Mouse (Mus musculus) embryonic facial prominence, embryonic 11.5 days (tissue): ENCODE data around the gene Sorcs2. TPM values are rescaled to one million over a fixed set of nuclear protein-coding genes. Genes with fewer than 3 reads are reported as not detected.

Experiments used
- ATAC-seq: fragments of 200-750 bp; cut with Nextera tagmentation; replicated peaks from 2 replicates; pipeline ENCODE4 v1.8.0; 2017; ENCODE audit warnings: low read depth; ENCODE audit not compliant: insufficient number of reproducible peaks, low FRiP score, low TSS enrichment
- DNase-seq: peaks from one replicate; pipeline ENCODE4 v3.0.0-alpha.2; 2015; ENCODE audit warnings: low spot score
- H3K27ac ChIP-seq: fragments of 300-500 bp; sonication (generic); replicated peaks from 2 replicates; pipeline ENCODE4 v1.5.1; 2014; ENCODE audit warnings: mild to moderate bottlenecking, low read depth, low read length, control low read depth
- H3K27me3 ChIP-seq: fragments of 300-500 bp; sonication (generic); 2 replicates; pipeline ENCODE4 v1.6.1; 2014; ENCODE audit warnings: mild to moderate bottlenecking, low read length, moderate library complexity, mixed read lengths; ENCODE audit not compliant: control insufficient read depth, insufficient read depth
- H3K36me3 ChIP-seq: fragments of 300-500 bp; sonication (generic); replicated peaks from 2 replicates; pipeline ENCODE4 v1.6.1; 2014; ENCODE audit warnings: low read depth, mild to moderate bottlenecking, low read length, moderate library complexity, mixed read lengths; ENCODE audit not compliant: control insufficient read depth, insufficient read depth
- H3K4me1 ChIP-seq: fragments of 300-500 bp; sonication (generic); 2 replicates; pipeline ENCODE4 v1.6.1; 2014; ENCODE audit warnings: low read length, mixed read lengths; ENCODE audit not compliant: control insufficient read depth, insufficient read depth
- H3K4me2 ChIP-seq: fragments of 300-500 bp; sonication (generic); 2 replicates; pipeline ENCODE4 v1.6.1; 2014; ENCODE audit warnings: low read depth, mild to moderate bottlenecking, control low read depth, low read length, moderate library complexity
- H3K4me3 ChIP-seq: fragments of 300-500 bp; sonication (generic); 2 replicates; pipeline ENCODE4 v1.5.1; 2014; ENCODE audit warnings: low read depth, low read length, control low read depth
- H3K9ac ChIP-seq: fragments of 300-500 bp; sonication (generic); replicated peaks from 2 replicates; pipeline ENCODE4 v1.6.1; 2014; ENCODE audit warnings: mild to moderate bottlenecking, control low read depth, low read length
- H3K9me3 ChIP-seq: fragments of 300-500 bp; sonication (generic); replicated peaks from 2 replicates; pipeline ENCODE4 v1.6.1; 2016; ENCODE audit warnings: mild to moderate bottlenecking, low read length, inconsistent platforms, mixed read lengths; ENCODE audit not compliant: control insufficient read depth
- WGBS: fragments of 180-500 bp; shearing (Covaris S2); extraction: QIAGEN DNeasy Blood & Tissue Kit; methylation state at CpG from one replicate; pipeline ENCODE4 v1.1.7; 2014; 5-methylcytosine and 5-hydroxymethylcytosine counted together
- polyA plus RNA-seq: library from polyadenylated mRNA; unstranded; fragments of >200 nt; fragmentation: Nextera tagmentation; extraction: Ambion mirVana; gene quantifications from 2 replicates; pipeline ENCODE4 v1.2.1, GENCODE M21; 2014

Sorcs2 gene
- polyA plus RNA-seq, 1 experiment from 2014 or later, result 4.6 TPM

DNA sequence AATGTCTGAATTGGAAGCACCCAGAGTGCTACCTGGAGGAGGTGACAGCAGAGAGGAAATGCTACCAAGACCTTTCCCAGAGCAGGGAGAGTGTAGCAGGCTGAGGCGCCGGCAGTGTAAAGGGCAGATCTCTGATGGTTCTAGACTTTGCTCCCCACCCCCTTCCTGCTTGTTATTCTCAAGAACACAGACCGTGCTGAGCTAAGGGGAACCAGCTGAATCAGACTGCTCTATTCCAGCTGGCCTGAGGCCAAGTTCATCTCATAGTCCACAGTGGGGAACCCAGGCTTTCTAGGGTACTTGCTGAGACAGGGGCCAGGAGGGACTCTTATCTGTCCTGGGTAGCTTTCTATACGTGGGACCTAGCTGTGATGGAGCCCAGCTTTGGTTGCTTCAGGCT, 298.3 kb downstream of the Sorcs2 start:
- ATAC-seq, result no peak
- H3K36me3 ChIP-seq, result no peaks in the 10 kb centered on the region
- no peaks in the 10 kb centered on the region for H3K4me1 ChIP-seq
- H3K4me3 ChIP-seq, result no peak overlapping the region
- no peak for DNase-seq
- H3K27ac ChIP-seq, result no peak overlapping the region
- H3K4me2 ChIP-seq, result no peak overlapping the region
- no peaks in the 10 kb centered on the region for H3K27me3 ChIP-seq
- no peaks in the 10 kb centered on the region for H3K9me3 ChIP-seq
- 76% methylated on average over 4 of the region's 4 CpGs for WGBS
- H3K9ac ChIP-seq, result no peak overlapping the region

- Histone ChIP-seq H3K4me3 (no peak overlapping the region), H3K4me1 (no peaks in the 10 kb centered on the region), H3K27me3 (no peaks in the 10 kb centered on the region), H3K27ac (no peak overlapping the region), H3K36me3 (no peaks in the 10 kb centered on the region), H3K4me2 (no peak overlapping the region), H3K9ac (no peak overlapping the region), H3K9me3 (no peaks in the 10 kb centered on the region)
- no peak for ATAC-seq
- DNase-seq, result no peak
- WGBS, result 76% methylated on average over 8 of the region's 8 CpGs
These were observed 301.9 kb downstream of the Sorcs2 start for GRCm38 (mm10) chr5:36096046-36096445.

DNA sequence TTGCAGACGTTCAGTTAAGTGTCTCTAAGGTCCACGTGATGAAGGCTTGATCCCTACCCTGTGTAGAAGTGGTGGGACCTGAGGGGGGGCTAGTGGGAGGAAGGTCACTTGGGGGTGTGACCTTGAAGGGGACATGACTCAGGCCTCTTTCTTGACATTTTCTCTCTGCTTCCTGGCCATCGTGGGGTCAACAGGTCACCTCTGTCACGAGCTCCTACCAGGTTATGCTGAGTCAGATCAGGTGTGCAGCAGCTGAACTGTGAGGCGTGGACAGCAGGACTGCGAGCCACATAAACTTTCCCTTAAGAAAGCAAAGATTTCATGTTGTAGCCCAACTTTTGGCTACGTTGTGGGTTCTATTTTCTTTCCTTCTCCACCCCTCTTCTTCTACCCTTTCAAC, 307.9 kb downstream of the Sorcs2 start:
- Histone ChIP-seq H3K4me2 (no peak overlapping the region), H3K27me3 (no peaks in the 10 kb centered on the region), H3K27ac (no peak overlapping the region), H3K9me3 (no peaks in the 10 kb centered on the region), H3K9ac (no peak overlapping the region), H3K4me1 (no peaks in the 10 kb centered on the region), H3K36me3 (no peaks in the 10 kb centered on the region), H3K4me3 (no peak overlapping the region)
- ATAC-seq (no peak), DNase-seq (no peak)
- WGBS, result 73% methylated on average over 7 of the region's 7 CpGs

DNA sequence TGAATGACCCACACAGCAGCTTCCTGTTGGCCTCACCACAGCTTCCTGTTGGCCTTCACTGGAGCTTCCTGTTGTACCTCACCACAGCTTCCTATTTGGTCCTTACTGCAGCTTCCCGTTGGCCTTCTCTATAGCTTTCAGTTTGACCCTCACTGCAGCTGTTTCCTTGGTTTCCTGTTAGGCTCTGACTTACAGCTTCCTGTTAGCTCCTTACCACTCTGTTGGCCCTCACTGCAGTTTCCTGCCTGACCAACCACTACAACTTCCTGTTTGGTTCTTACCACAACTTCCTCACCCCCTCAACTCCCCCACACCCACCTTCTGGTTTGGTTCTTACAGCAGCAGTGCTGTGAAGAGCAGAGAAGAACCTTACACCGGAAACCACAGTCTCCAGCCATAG, 308.7 kb downstream of the Sorcs2 start:
- H3K9me3 ChIP-seq, result no peaks in the 10 kb centered on the region
- H3K27ac ChIP-seq, result no peak overlapping the region
- H3K27me3 ChIP-seq, result no peaks in the 10 kb centered on the region
- H3K4me2 ChIP-seq, result no peak overlapping the region
- DNase-seq (no peak), ATAC-seq (no peak)
- no peak overlapping the region for H3K4me3 ChIP-seq
- H3K36me3 ChIP-seq, result no peaks in the 10 kb centered on the region
- H3K9ac ChIP-seq, result no peak overlapping the region
- no peaks in the 10 kb centered on the region for H3K4me1 ChIP-seq
- WGBS, result 63% methylated on average over 2 of the region's 2 CpGs

- Histone ChIP-seq H3K4me2 (no peak overlapping the region), H3K27me3 (no peaks in the 10 kb centered on the region), H3K4me3 (no peak overlapping the region), H3K9me3 (no peaks in the 10 kb centered on the region), H3K27ac (no peak overlapping the region), H3K9ac (no peak overlapping the region), H3K4me1 (no peaks in the 10 kb centered on the region), H3K36me3 (no peaks in the 10 kb centered on the region)
- DNase-seq (no peak), ATAC-seq (no peak)
- WGBS, result 78% methylated on average over 5 of the region's 5 CpGs
These were observed 311.0 kb downstream of the Sorcs2 start for GRCm38 (mm10) chr5:36086931-36087330.

- Histone ChIP-seq H3K27me3 (no peaks in the 10 kb centered on the region), H3K27ac (no peak overlapping the region), H3K9ac (no peak overlapping the region), H3K4me3 (no peak overlapping the region), H3K4me2 (no peak overlapping the region), H3K4me1 (no peaks in the 10 kb centered on the region), H3K9me3 (no peaks in the 10 kb centered on the region), H3K36me3 (no peaks in the 10 kb centered on the region)
- no peak for DNase-seq
- 69% methylated on average over 4 of the region's 4 CpGs for WGBS
- no peak for ATAC-seq
These were observed 312.3 kb downstream of the Sorcs2 start for GRCm38 (mm10) chr5:36085621-36086020.

GRCm38 (mm10) chr5:36083869-36084565, 313.9 kb downstream of the Sorcs2 start:
- H3K9me3 ChIP-seq, result no peaks in the 10 kb centered on the region
- DNase-seq (no peak), ATAC-seq (no peak)
- no peak overlapping the region for H3K4me3 ChIP-seq
- H3K27ac ChIP-seq, result no peak overlapping the region
- no peak overlapping the region for H3K4me2 ChIP-seq
- WGBS, result 90% methylated on average over 9 of the region's 9 CpGs
- H3K36me3 ChIP-seq, result no peaks in the 10 kb centered on the region
- no peaks in the 10 kb centered on the region for H3K27me3 ChIP-seq
- H3K9ac ChIP-seq, result no peak overlapping the region
- H3K4me1 ChIP-seq, result no peaks in the 10 kb centered on the region

GRCm38 (mm10) chr5:36081021-36081420, 316.9 kb downstream of the Sorcs2 start:
- Histone ChIP-seq H3K4me3 (no peak overlapping the region), H3K36me3 (no peaks in the 10 kb centered on the region), H3K9ac (no peak overlapping the region), H3K9me3 (no peaks in the 10 kb centered on the region), H3K4me2 (no peak overlapping the region), H3K27ac (no peak overlapping the region), H3K27me3 (no peaks in the 10 kb centered on the region), H3K4me1 (no peaks in the 10 kb centered on the region)
- 75% methylated on average over 8 of the region's 8 CpGs for WGBS
- ATAC-seq, result no peak
- no peak for DNase-seq
